Mouse (Mus musculus) left cerebral cortex, adult 18-20 months (tissue): ENCODE results near the gene Mtor. TPM values are rescaled to one million over a fixed set of nuclear protein-coding genes. Genes with fewer than 3 reads are reported as not detected.
A peak's percentile ranks its signal among the peaks of the same experiment; 100 is the strongest.

ENCODE experiments used
- DNase-seq, 2 experiments: peaks; one replicate each; pipeline ENCODE4 v3.0.0; 2021 to 2022; ENCODE audit warnings: low spot score in 2 of 2, mixed read lengths in 1 of 2
- total RNA-seq, 2 experiments: library from RNA; stranded (reverse); gene quantifications; 2 replicates each; pipeline ENCODE4 v1.2.3; 2021

Mtor gene
- total RNA-seq, 2 experiments from 2014 or later, result 91.6 to 97.9 TPM

- DNase-seq, result no peak
Observed at GRCm38 (mm10) chr4:148530351-148530750, 81.9 kb downstream of the Mtor start.

- DNase-seq, result no peak
Observed at GRCm38 (mm10) chr4:148530778-148531177, 82.4 kb downstream of the Mtor start.

GRCm38 (mm10) chr4:148531341-148531740, 82.9 kb downstream of the Mtor start:
- no peak for DNase-seq

GRCm38 (mm10) chr4:148532516-148532915, 84.1 kb downstream of the Mtor start:
- DNase-seq, result no peak

- DNase-seq, result peak in 1 of 2 experiments; percentile 30
Observed at GRCm38 (mm10) chr4:148533613-148534328, 85.4 kb downstream of the Mtor start.

GRCm38 (mm10) chr4:148535876-148536275, 87.5 kb downstream of the Mtor start:
- no peak for DNase-seq

GRCm38 (mm10) chr4:148549106-148549505, 100.7 kb downstream of the Mtor start:
- no peak for DNase-seq

- no peak for DNase-seq
Observed at GRCm38 (mm10) chr4:148557766-148558165, 109.4 kb downstream of the Mtor start.

GRCm38 (mm10) chr4:148558297-148559000, 110.0 kb downstream of the Mtor start, which contains the start of gene Exosc10:
TSS of gene Exosc10 (plus strand) at chr4:148558429.
- DNase-seq, result peak; percentile 82 to 87

- DNase-seq, result no peak
Observed at GRCm38 (mm10) chr4:148562676-148563075, 114.3 kb downstream of the Mtor start.

- DNase-seq, result no peak
Observed at GRCm38 (mm10) chr4:148563595-148563994, 115.2 kb downstream of the Mtor start.

- no peak for DNase-seq
Observed at GRCm38 (mm10) chr4:148570138-148570537, 121.7 kb downstream of the Mtor start.

GRCm38 (mm10) chr4:148570693-148571295, 122.4 kb downstream of the Mtor start:
- no peak for DNase-seq

GRCm38 (mm10) chr4:148573222-148573621, 124.8 kb downstream of the Mtor start:
- no peak for DNase-seq

- no peak for DNase-seq
Observed at GRCm38 (mm10) chr4:148580765-148581164, 132.4 kb downstream of the Mtor start.

GRCm38 (mm10) chr4:148581422-148581821, 133.0 kb downstream of the Mtor start:
- DNase-seq, result no peak

GRCm38 (mm10) chr4:148583257-148583656, 134.8 kb downstream of the Mtor start:
- no peak for DNase-seq

GRCm38 (mm10) chr4:148586648-148587047, 138.2 kb downstream of the Mtor start:
- no peak for DNase-seq

- DNase-seq, result no peak
Observed at GRCm38 (mm10) chr4:148588793-148589192, 140.4 kb downstream of the Mtor start.

- no peak for DNase-seq
Observed at GRCm38 (mm10) chr4:148589565-148589964, 141.2 kb downstream of the Mtor start.

GRCm38 (mm10) chr4:148590421-148591170, 142.2 kb downstream of the Mtor start:
- DNase-seq, result no peak
